20 mouse cellular contexts compared by ENCODE assay signal in the genomic region with DNA sequence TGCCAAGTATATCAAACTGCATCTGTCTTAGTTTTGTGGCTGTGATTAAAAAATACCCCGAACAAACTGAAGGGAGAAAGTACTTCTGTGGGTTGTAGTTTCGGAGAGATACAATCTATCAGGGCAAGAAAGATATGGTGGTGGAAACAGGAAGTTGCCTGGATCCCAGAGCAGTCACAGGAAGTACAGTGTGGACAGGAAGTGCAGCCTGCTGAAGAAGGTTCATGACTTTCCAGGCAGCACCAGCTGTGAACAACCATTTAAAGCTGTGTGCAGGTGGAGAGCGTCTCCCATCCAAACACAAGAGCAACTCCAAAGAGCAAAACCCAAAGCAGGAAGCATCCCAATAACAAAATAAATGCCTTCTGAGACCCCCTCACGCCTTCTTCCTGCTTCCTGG. TPM values are rescaled to one million over a fixed set of nuclear protein-coding genes. Genes with fewer than 3 reads are reported as not detected.
A peak's percentile ranks its signal among the peaks of the same experiment; 100 is the strongest.
DNase-seq lines count a peak whose midpoint lies in the region; ATAC-seq and TF ChIP-seq lines count a peak whose summit lies in the region.
"Had no signal": no experiment of that assay in that cellular context is flagged by ENCODE, and none has a peak within 500 bp of the region (broad histone marks: within the 10 kb centered on the region; RNA-seq: fewer than 3 reads in every experiment).

No protein-coding gene starts in this region.

- no peak overlapping the region for H3K27ac ChIP-seq in hindbrain, postnatal 0 days
- H3K27ac ChIP-seq: kidney, embryonic 15.5 days; limb, embryonic 15.5 days had no signal

- H3K4me2 ChIP-seq in hindbrain, postnatal 0 days (ENCODE audit: low read depth, low read length), result no peak overlapping the region
- H3K4me2 ChIP-seq: heart, embryonic 11.5 days; kidney, embryonic 15.5 days; limb, embryonic 15.5 days; midbrain, embryonic 11.5 days had no signal

- no peaks in the 10 kb centered on the region for H3K4me1 ChIP-seq in hindbrain, postnatal 0 days (ENCODE audit: insufficient read depth, low read length)

- no peaks in the 10 kb centered on the region for H3K9me3 ChIP-seq in hindbrain, postnatal 0 days (ENCODE audit: low read length)
- H3K9me3 ChIP-seq: kidney, embryonic 15.5 days; limb, embryonic 15.5 days had no signal

- TF ChIP-seq CTCF in hindbrain, postnatal 0 days (IDR thresholded peaks at IDR 0.05; ENCODE audit: low read depth), result no peak

- H3K9ac ChIP-seq in hindbrain, postnatal 0 days (replicated peaks; ENCODE audit: low read length), result no peak overlapping the region
- H3K9ac ChIP-seq: forebrain, postnatal 0 days; kidney, embryonic 15.5 days; limb, embryonic 15.5 days had no signal

- no peak overlapping the region for H3K4me3 ChIP-seq in hindbrain, postnatal 0 days (ENCODE audit: low read length)
- H3K4me3 ChIP-seq: erythroblast, embryonic 14.5 days; kidney, embryonic 15.5 days; limb, embryonic 15.5 days had no signal

- peak; percentile 72 for ATAC-seq in megakaryocyte, adult 5-6 weeks (ENCODE audit: poor library complexity, severe bottlenecking)
- no peak for ATAC-seq in hindbrain, postnatal 0 days
- ATAC-seq: forebrain, postnatal 0 days had no signal

- 92% methylated on average over 4 of the region's 4 CpGs for WGBS in hindbrain, postnatal 0 days

- H3K27me3 ChIP-seq in hindbrain, postnatal 0 days (ENCODE audit: insufficient read depth, low read length), result 0 out of 2 replicates have a peak, but pooled peaks cover 10% of the 10 kb centered on the region
- H3K27me3 ChIP-seq: limb, embryonic 15.5 days had no signal

- DNase-seq in thymus, postnatal 25 days, result peak; percentile 20
- DNase-seq in thymus, postnatal 4 days, result no peak
- DNase-seq in T-cell, adult 2 months (ENCODE audit: low spot score), result peak; percentile 53
- no peak for DNase-seq in left cerebral cortex, adult 11 months (ENCODE audit: low spot score)
- DNase-seq in adrenal gland, adult 2 months, result no peak
- DNase-seq in Muller cell, postnatal 12 days (ENCODE audit: inconsistent ontology term), result no peak
- DNase-seq in hindbrain, postnatal 0 days (ENCODE audit: low spot score), result no peak
- DNase-seq: adrenal gland, postnatal 36 days; cerebellum, postnatal 14 days; forebrain, postnatal 0 days; gastrocnemius, postnatal 10 days; heart, postnatal 36 days; lung, postnatal 10 days; right cerebral cortex, adult 18-20 months had no signal

- H3K36me3 ChIP-seq in hindbrain, postnatal 0 days (ENCODE audit: insufficient read depth, low read length), result no peaks in the 10 kb centered on the region
- H3K36me3 ChIP-seq: kidney, embryonic 15.5 days; limb, embryonic 15.5 days had no signal

RNA-seq across cellular contexts. Expression of gene Hs3st3b1, which starts 13.6 kb away (rescaled TPM):
- total RNA-seq in megakaryocyte, adult 5-6 weeks (2015), result 0.38 and 0.55 TPM in 2 replicates
- 0.59 and 0.77 TPM in 2 replicates for total RNA-seq in megakaryocyte, adult 5-6 weeks (2017)
- total RNA-seq in adrenal gland, adult 2 months (2021), result 1 to 10 TPM; 1.7 to 1.8 TPM
- polyA plus RNA-seq in adrenal gland, adult 2 months (2012; rRNA removed), result 4.1 and 4.8 TPM in 2 replicates
- total RNA-seq in hindbrain, postnatal 0 days (2014; rRNA removed), result 12.4 and 13.3 TPM in 2 replicates
- 2.6 and 2.8 TPM in 2 replicates for polyA plus RNA-seq in hindbrain, postnatal 0 days (2015; fragmentation: Nextera tagmentation; extraction: Ambion mirVana)

Comparison
In these comparisons a context has a peak if more than half of its experiments do, and no peak if none do; other contexts are left out.
1. DNase-seq: peak in thymus, postnatal 25 days (single experiment) and T-cell, adult 2 months (single experiment); none in thymus, postnatal 4 days (single experiment), left cerebral cortex, adult 11 months (single experiment), adrenal gland, adult 2 months (single experiment), Muller cell, postnatal 12 days (single experiment) and hindbrain, postnatal 0 days (single experiment).